Mouse (Mus musculus) heart, adult 2 months (tissue): Measurements from ENCODE around the gene Psap. TPM values are rescaled to one million over a fixed set of nuclear protein-coding genes. Genes with fewer than 3 reads are reported as not detected.
A peak's percentile ranks its signal among the peaks of the same experiment; 100 is the strongest.

Experiments
- DNase-seq, 2 experiments: peaks; one replicate each; pipeline ENCODE4 v3.0.0; 2021
- H3K27ac ChIP-seq: fragments of 200-600 bp; 2 replicates; pipeline ENCODE4 v1.8.1; 2022
- H3K27me3 ChIP-seq: fragments of 200-500 bp; 2 replicates; pipeline ENCODE4 v1.6.1; 2012; ENCODE audit warnings: mild to moderate bottlenecking, low read length, inconsistent platforms, mixed read lengths; ENCODE audit not compliant: control insufficient read depth, insufficient read depth
- H3K36me3 ChIP-seq: fragments of 200-500 bp; 2 replicates; pipeline ENCODE4 v1.6.1; 2012; ENCODE audit warnings: low read length, inconsistent platforms; ENCODE audit not compliant: control insufficient read depth, insufficient read depth
- H3K4me1 ChIP-seq: fragments of 200-500 bp; 2 replicates; pipeline ENCODE4 v1.6.1; 2011; ENCODE audit warnings: low read length; ENCODE audit not compliant: control insufficient read depth, insufficient read depth
- H3K4me3 ChIP-seq: fragments of 200-600 bp; 2 replicates; pipeline ENCODE4 v1.8.1; 2022
- H3K79me2 ChIP-seq: fragments of 200-500 bp; replicated peaks from 2 replicates; pipeline ENCODE4 v1.6.1; 2012; ENCODE audit warnings: mild to moderate bottlenecking, inconsistent platforms, low read length, moderate library complexity, mixed read lengths; ENCODE audit not compliant: control insufficient read depth, insufficient read depth
- H3K9ac ChIP-seq: fragments of 200-500 bp; 2 replicates; pipeline ENCODE4 v1.6.1; 2012; ENCODE audit warnings: low read depth, mild to moderate bottlenecking, control low read depth, inconsistent platforms, low read length, mixed read lengths
- CTCF ChIP-seq: fragments of 200-600 bp; IDR thresholded peaks from 2 replicates; pipeline ENCODE4 v1.8.1; 2022; ENCODE audit warnings: antibody characterized with exemption, mild to moderate bottlenecking, moderate library complexity
- EP300 ChIP-seq: fragments of 200-500 bp; IDR thresholded peaks from 2 replicates; pipeline ENCODE4 v1.6.1; 2011; ENCODE audit warnings: low read depth, low read length, control low read depth; ENCODE audit not compliant: insufficient read depth
- POLR2A ChIP-seq: fragments of 200-500 bp; IDR thresholded peaks from 2 replicates; pipeline ENCODE4 v1.6.1; 2011; ENCODE audit warnings: mild to moderate bottlenecking, low read depth, low read length, control low read depth; ENCODE audit not compliant: insufficient read depth
- WGBS: fragments of 180-500 bp; shearing (Covaris S2); methylation state at CpG from one replicate; pipeline ENCODE4 v1.1.7; 2018; 5-methylcytosine and 5-hydroxymethylcytosine counted together
- intact Hi-C: fragments of 180-260 bp; cut with DNase I; formaldehyde crosslinking; loops from one replicate; pipeline ENCODE4 v1.15.1; 2025
- polyA plus RNA-seq: library from polyadenylated mRNA; depleted of rRNA; stranded (reverse); fragments of >200 nt; gene quantifications from 2 replicates; pipeline ENCODE4 v1.2.3, GENCODE M21; 2012
- total RNA-seq, 2 experiments: library from RNA; stranded (reverse); gene quantifications; 2 replicates each; pipeline ENCODE4 v1.2.3; 2021

Gene Psap
- total and polyA plus RNA-seq, 3 experiments, result 1,146 to 1,291 (median 1,270) TPM

DNA sequence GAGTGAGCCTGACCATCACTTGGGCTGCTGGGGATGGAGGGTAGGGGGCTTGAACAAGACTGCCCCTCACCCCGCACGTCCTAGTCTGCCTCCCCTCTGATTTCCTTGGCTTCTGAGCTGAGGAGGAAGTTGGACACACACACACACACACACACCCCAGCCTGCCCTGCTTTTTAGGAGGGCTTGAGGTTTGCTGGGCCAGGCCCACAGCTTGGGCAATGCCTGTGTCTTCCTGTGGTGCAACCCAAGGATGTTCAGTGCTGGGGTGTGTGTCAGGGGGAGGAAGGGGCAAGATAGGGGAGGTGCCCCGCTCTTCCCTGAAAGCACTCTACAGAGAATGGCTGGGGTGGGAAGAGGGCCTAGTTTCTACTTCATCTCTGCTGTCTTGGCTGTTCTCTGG, 66.7 kb downstream of the Psap start:
- 58% methylated on average over 3 of the region's 3 CpGs for WGBS
- intact Hi-C loops, result no loop called here
- H3K27me3 ChIP-seq, result no peaks in the 10 kb centered on the region
- DNase-seq, result peak in 1 of 2 experiments; percentile 41
- H3K36me3 ChIP-seq, result no peaks in the 10 kb centered on the region
- TF ChIP-seq EP300 (no peak), POLR2A (no peak), CTCF (no peak)
- H3K79me2 ChIP-seq, result no peaks in the 10 kb centered on the region
- no peak overlapping the region for H3K27ac ChIP-seq
- H3K4me1 ChIP-seq, result peaks cover 2% of the 10 kb centered on the region; the same call in 1 of the 2 replicates
- H3K9ac ChIP-seq, result no peak overlapping the region
- no peak overlapping the region for H3K4me3 ChIP-seq

GRCm38 (mm10) chr10:60346056-60346455, 68.6 kb downstream of the Psap start:
- no peak overlapping the region; the same call in 1 of the 2 replicates for H3K27ac ChIP-seq
- no peaks in the 10 kb centered on the region for H3K79me2 ChIP-seq
- H3K4me1 ChIP-seq, result peaks cover 8% of the 10 kb centered on the region
- TF ChIP-seq POLR2A (no peak), EP300 (no peak), CTCF (no peak)
- H3K27me3 ChIP-seq, result no peaks in the 10 kb centered on the region
- H3K9ac ChIP-seq, result no peak overlapping the region
- no peak for DNase-seq
- intact Hi-C loops, result loop anchor here (2.0 to 5.0 kb wide), 3 partner anchors 41 to 64 kb away; no protein-coding TSS in a partner anchor
- WGBS, result 78% methylated on average over 4 of the region's 4 CpGs
- no peaks in the 10 kb centered on the region for H3K36me3 ChIP-seq
- H3K4me3 ChIP-seq, result no peak overlapping the region; the same call in 1 of the 2 replicates

- H3K4me1 ChIP-seq, result peaks cover 12% of the 10 kb centered on the region
- intact Hi-C loops, result loop anchor here (2.0 to 5.0 kb wide), 3 partner anchors 42 to 65 kb away; no protein-coding TSS in a partner anchor
- TF ChIP-seq EP300 (0 out of 2 replicates have a peak, but pooled peaks have one; percentile 33), CTCF (peak; percentile 81), POLR2A (peak; percentile 79)
- under 1% methylated on average over 37 of the region's 37 CpGs for WGBS
- H3K4me3 ChIP-seq, result peak within 1 kb of the TSS; percentile 70
- H3K27ac ChIP-seq, result peak within 1 kb of the TSS; percentile 86
- peak within 1 kb of the TSS; percentile 66 for H3K9ac ChIP-seq
- no peaks in the 10 kb centered on the region for H3K79me2 ChIP-seq
- DNase-seq, result peak; percentile 92 to 94
- H3K27me3 ChIP-seq, result no peaks in the 10 kb centered on the region
- H3K36me3 ChIP-seq, result no peaks in the 10 kb centered on the region
Observed at GRCm38 (mm10) chr10:60346701-60347405, 69.4 kb downstream of the Psap start, which contains the start of gene Vsir. Vsir (plus strand) TSS chr10:60346851.

GRCm38 (mm10) chr10:60347768-60348610, 70.6 kb downstream of the Psap start:
- intact Hi-C loops, result loop anchor here (2.0 to 5.0 kb wide), 3 partner anchors 43 to 66 kb away; no protein-coding TSS in a partner anchor
- Histone ChIP-seq H3K27ac (peak overlapping the region; percentile 86), H3K79me2 (no peaks in the 10 kb centered on the region), H3K4me1 (peaks cover 18% of the 10 kb centered on the region), H3K27me3 (no peaks in the 10 kb centered on the region), H3K9ac (peak overlapping the region; percentile 66), H3K36me3 (no peaks in the 10 kb centered on the region), H3K4me3 (peak overlapping the region; percentile 70)
- no peak for DNase-seq
- WGBS, result 47% methylated on average over 9 of the region's 9 CpGs
- TF ChIP-seq POLR2A, result no peak

GRCm38 (mm10) chr10:60349056-60349455, 71.6 kb downstream of the Psap start:
- TF ChIP-seq POLR2A (peak; percentile 59), CTCF (no peak), EP300 (peak; percentile 50; the same call in 1 of the 2 replicates)
- 25% methylated on average over 6 of the region's 6 CpGs for WGBS
- Histone ChIP-seq H3K79me2 (no peaks in the 10 kb centered on the region), H3K36me3 (no peaks in the 10 kb centered on the region), H3K4me1 (peaks cover 23% of the 10 kb centered on the region), H3K27me3 (no peaks in the 10 kb centered on the region), H3K9ac (peak overlapping the region; percentile 45), H3K27ac (peak overlapping the region; percentile 86), H3K4me3 (peak overlapping the region; percentile 70; the same call in 1 of the 2 replicates)
- peak; percentile 75 to 86 for DNase-seq
- intact Hi-C loops, result loop anchor here (5.0 kb wide), 1 partner anchor 67 kb away; no protein-coding TSS in a partner anchor
